Mouse (Mus musculus) gastrocnemius, postnatal 10 days (tissue): Measurements from ENCODE around the gene Pias3. TPM values are rescaled to one million over a fixed set of nuclear protein-coding genes. Genes with fewer than 3 reads are reported as not detected.
"Not testable (repeated sequence)": the region's sequence is repeated elsewhere in the genome, so short reads cannot be mapped to it uniquely, and the experiment has no call there.

ENCODE experiments used
- DNase-seq: peaks from one replicate; pipeline ENCODE4 v3.0.0; 2021; ENCODE audit warnings: mixed read lengths
- total RNA-seq, 2 experiments: library from RNA; stranded (reverse); gene quantifications; 2 replicates each; pipeline ENCODE4 v1.2.3; 2021

The Pias3 gene
- total RNA-seq, 2 experiments from 2014 or later: 18.0 to 29.1 TPM

GRCm38 (mm10) chr3:96729403-96729784, 33.2 kb downstream of the Pias3 start:
- no peak for DNase-seq

DNA sequence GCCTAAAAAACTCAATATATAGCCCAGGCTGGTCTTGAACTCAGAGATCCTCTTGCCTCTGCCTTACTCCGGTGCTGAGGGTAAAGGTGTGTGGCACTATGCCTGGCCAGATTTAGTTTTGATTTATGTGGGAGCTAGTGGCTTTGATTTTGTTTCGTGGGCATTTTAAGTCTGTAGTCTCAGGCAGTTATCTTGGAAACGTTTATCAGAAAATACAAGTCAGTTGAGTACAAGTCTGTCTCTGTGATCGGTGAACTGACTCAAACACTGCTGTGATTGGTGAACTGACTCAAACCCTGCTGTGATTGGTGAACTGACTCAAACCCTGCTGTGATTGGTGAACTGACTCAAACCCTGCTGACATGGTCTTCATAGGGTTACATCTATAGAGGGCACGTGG, 34.6 kb downstream of the Pias3 start:
- no peak for DNase-seq

- no peak for DNase-seq
Measured at GRCm38 (mm10) chr3:96733984-96734383, 37.8 kb downstream of the Pias3 start.

DNA sequence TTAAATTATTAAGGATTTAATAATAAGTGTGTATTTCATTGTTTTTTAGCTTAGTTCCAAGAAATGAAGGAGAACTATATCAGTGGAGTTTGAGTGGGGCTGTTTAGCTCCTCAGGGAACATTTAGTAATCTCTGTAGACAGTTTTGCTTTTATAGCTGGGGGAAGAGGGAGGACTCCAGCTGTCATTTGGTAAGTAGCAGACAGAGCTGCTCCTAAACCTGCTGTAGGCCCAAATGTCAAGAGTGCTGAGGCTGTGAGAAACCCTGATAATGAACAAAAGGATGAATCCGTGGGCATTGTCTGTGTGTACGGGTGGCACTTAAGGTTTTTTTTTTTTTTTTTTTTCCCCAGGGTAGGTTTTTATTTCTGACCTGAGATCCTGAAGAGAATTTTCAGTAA, 39.0 kb downstream of the Pias3 start:
- no peak for DNase-seq

DNA sequence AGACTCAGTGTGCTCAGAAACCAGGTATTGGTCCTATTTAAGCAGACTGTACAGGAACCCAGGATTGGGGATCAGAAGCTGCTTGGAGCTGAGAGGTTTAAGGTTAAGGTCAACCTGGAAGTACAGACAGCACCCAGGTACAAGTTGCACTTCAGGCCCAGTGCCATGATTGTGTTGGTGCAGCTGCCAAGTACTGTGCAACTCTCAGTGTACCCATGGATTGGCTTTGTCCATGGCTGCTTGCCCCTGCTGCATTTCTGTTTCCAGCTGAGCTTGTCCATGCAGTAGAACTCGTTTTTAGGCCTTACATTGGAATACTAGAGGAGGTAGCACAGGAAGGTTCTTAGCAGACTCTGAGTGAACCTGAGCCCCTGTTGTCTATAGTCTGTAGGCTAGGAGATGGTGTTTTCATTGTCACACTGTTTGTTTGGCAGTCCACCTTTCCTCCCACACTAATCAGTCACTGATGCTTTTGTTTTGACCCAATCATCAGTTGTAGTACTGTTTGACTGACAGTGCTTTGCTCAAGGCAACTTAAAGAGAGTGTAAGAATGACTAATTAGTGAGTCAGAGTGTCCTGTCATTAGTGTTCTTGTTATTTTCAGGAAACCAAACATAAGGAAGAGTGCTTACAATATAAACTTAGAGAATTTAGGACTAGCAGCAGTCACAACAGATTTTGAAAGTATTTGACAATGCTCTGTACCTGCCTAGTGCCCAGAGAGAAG, 41.0 kb downstream of the Pias3 start:
- no peak for DNase-seq

DNA sequence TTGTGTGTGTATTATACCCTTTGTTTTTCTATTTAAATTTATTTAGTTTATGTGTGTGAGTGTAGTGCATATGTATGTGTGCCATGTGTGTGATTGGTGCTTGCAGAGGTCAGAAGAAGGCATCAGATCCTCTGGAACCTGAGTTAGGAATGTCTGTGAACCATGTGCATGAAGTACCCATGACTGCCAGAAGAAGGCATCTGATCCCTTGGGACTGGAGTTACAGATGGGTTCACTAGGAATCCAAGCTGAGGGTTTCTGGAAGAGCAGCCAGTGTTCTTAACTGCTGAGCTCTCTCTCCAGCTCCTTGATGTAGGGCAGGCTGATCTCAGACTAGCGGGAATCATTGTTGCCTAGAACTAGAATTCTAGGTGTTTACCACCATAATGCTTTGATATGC, 41.8 kb downstream of the Pias3 start:
- DNase-seq: no peak

- not testable (repeated sequence) for DNase-seq
Measured at GRCm38 (mm10) chr3:96740279-96740678, 44.1 kb downstream of the Pias3 start.

- no peak for DNase-seq
Measured at GRCm38 (mm10) chr3:96744348-96744747, 48.2 kb downstream of the Pias3 start.

DNA sequence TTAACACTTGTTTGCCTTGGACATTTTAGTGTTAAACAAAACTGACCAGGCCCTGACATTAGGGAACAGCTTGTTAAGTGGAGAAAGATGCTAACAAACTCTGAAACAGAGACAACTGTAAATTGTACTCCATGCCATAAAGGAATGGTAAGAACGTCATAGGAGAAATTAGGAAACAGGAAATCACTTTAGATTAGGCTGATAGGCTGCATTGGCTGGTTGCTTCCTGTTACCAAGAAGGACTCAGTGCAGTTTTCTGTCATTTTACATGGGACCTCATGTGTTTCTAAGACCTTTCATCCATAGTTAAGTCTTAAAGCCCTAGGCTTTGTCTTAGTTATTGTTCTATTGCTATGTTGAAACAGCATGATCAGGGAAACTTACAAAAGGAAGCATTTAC, 50.6 kb downstream of the Pias3 start:
- no peak for DNase-seq

Other genes with a start within 250 kb of the Pias3 start
- gene BC107364, start 244.1 kb upstream of the Pias3 start, total RNA-seq: not detected
- 100 to 1,000 TPM; 383 to 415 TPM for gene Hfe2, start 171.2 kb upstream of the Pias3 start, total RNA-seq
- gene Txnip, start 138.4 kb upstream of the Pias3 start, total RNA-seq: 100 to 1,000 TPM; 484 to 520 TPM
- 1 to 10 TPM in 1 of 2 experiments, under 1 TPM in 1; 0.70 to 1.1 TPM for gene Gm16253, start 119.4 kb upstream of the Pias3 start, total RNA-seq
- 10 to 100 TPM; 32.1 to 32.7 TPM for gene Polr3gl, start 102.2 kb upstream of the Pias3 start, total RNA-seq
- 1 to 10 TPM in 1 of 2 experiments, under 1 TPM in 1; 0.96 to 1.9 TPM for gene Ankrd34a, start 99.7 kb upstream of the Pias3 start, total RNA-seq
- gene Lix1l, start 95.2 kb upstream of the Pias3 start, total RNA-seq: 10 to 100 TPM; 24.1 to 26.9 TPM
- gene Rbm8a, start 66.5 kb upstream of the Pias3 start, total RNA-seq: 10 to 100 TPM; 57.0 to 65.1 TPM
- 10 to 100 TPM; 23.6 to 26.7 TPM for gene Pex11b, start 61.0 kb upstream of the Pias3 start, total RNA-seq
- gene Gm42957, start 60.9 kb upstream of the Pias3 start, total RNA-seq: under 1 TPM; 0.35 to 0.50 TPM
- gene Itga10, start 50.8 kb upstream of the Pias3 start, total RNA-seq: 1 to 10 TPM; 3.4 to 5.4 TPM
- gene Ankrd35, start 26.3 kb upstream of the Pias3 start, total RNA-seq: 1 to 10 TPM; 1.4 to 1.6 TPM
- 1 to 10 TPM in 1 of 2 experiments, under 1 TPM in 1; 0.92 to 1.5 TPM for gene Nudt17, start 12.2 kb downstream of the Pias3 start, total RNA-seq
- 10 to 100 TPM; 18.4 to 19.9 TPM for gene Polr3c, start 31.2 kb downstream of the Pias3 start, total RNA-seq
- gene Rnf115, start 31.3 kb downstream of the Pias3 start, total RNA-seq: 10 to 100 TPM; 49.0 to 58.9 TPM
- not detected for gene Pdzk1, start 132.9 kb downstream of the Pias3 start, total RNA-seq
- gene Cd160, start 133.0 kb downstream of the Pias3 start, total RNA-seq: not detected
- 1 to 10 TPM; 2.7 to 4.2 TPM for gene Gja5, start 208.3 kb downstream of the Pias3 start, total RNA-seq
- 10 to 100 TPM; 19.7 to 19.8 TPM for gene Gpr89, start 209.0 kb downstream of the Pias3 start, total RNA-seq
- gene Gja8, start 229.6 kb downstream of the Pias3 start, total RNA-seq: not detected